Mouse (Mus musculus) hematopoietic stem cell, adult 5-6 weeks (primary cell): Measurements from ENCODE around the gene Metrn. TPM values are rescaled to one million over a fixed set of nuclear protein-coding genes. Genes with fewer than 3 reads are reported as not detected.

Source experiments
- ATAC-seq, 2 experiments: fragments of 125-278 bp in 1 of 2; replicated peaks in 1 of 2; 2 replicates each; pipeline ENCODE4 v1.8.0; 2016 to 2017; ENCODE audit warnings: inconsistent platforms in 2 of 2, mild to moderate bottlenecking in 2 of 2, moderate number of reproducible peaks in 2 of 2, low read depth in 1 of 2, moderate TSS enrichment in 1 of 2; ENCODE audit not compliant: low FRiP score in 2 of 2, poor library complexity in 2 of 2, severe bottlenecking in 2 of 2, insufficient read depth in 1 of 2, low TSS enrichment in 1 of 2
- total RNA-seq: library from RNA; stranded (forward); fragments of 172-1452, 232-1000 nt; gene quantifications from 2 replicates; pipeline ENCODE4 v1.2.3, GENCODE M21; 2017

Gene Metrn
- total RNA-seq, 1 experiment from 2014 or later: 24.9 TPM

GRCm38 (mm10) chr17:25756378-25757242 is 40.3 kb downstream of the Metrn start:
- ATAC-seq: no peak; a peak in 1 of 4 replicates

- ATAC-seq: no peak
These were observed 41.1 kb downstream of the Metrn start for GRCm38 (mm10) chr17:25755627-25756377.

GRCm38 (mm10) chr17:25755086-25755485 is 41.9 kb downstream of the Metrn start:
- ATAC-seq: no peak

GRCm38 (mm10) chr17:25754241-25754640 is 42.7 kb downstream of the Metrn start, which contains the start of gene Msln:
TSS of gene Msln (minus strand) at chr17:25754378.
- ATAC-seq: no peak

GRCm38 (mm10) chr17:25751446-25751845 is 45.5 kb downstream of the Metrn start:
- ATAC-seq: no peak

GRCm38 (mm10) chr17:25749314-25749713 is 47.6 kb downstream of the Metrn start:
- ATAC-seq: no peak

GRCm38 (mm10) chr17:25748238-25748637 is 48.7 kb downstream of the Metrn start:
- ATAC-seq: no peak

GRCm38 (mm10) chr17:25744311-25744710 is 52.6 kb downstream of the Metrn start:
- no peak for ATAC-seq

- no peak; a peak in 1 of 4 replicates for ATAC-seq
These were observed 53.1 kb downstream of the Metrn start for GRCm38 (mm10) chr17:25743831-25744230.

Other genes starting within 250 kb of the Metrn start
- not detected in 2 replicates for gene Sox8, start 226.4 kb downstream of the Metrn start, total RNA-seq
- 6.7 and 12.1 TPM in 2 replicates for gene Lmf1, start 218.1 kb downstream of the Metrn start, total RNA-seq
- not detected in 2 replicates for gene Gng13, start 80.0 kb downstream of the Metrn start, total RNA-seq
- gene Chtf18, start 69.7 kb downstream of the Metrn start, total RNA-seq: 11.9 and 12.8 TPM in 2 replicates
- gene Rpusd1, start 69.5 kb downstream of the Metrn start, total RNA-seq: 1.8 and 4.6 TPM in 2 replicates
- not detected in 2 replicates for gene Mslnl, start 61.1 kb downstream of the Metrn start, total RNA-seq
- gene Msln, start 42.8 kb downstream of the Metrn start, total RNA-seq: not detected in 2 replicates
- 13.4 and 21.5 TPM in 2 replicates for gene Narfl, start 23.4 kb downstream of the Metrn start, total RNA-seq
- gene Haghl, start 11.5 kb downstream of the Metrn start, total RNA-seq: 18.6 and 42.3 TPM in 2 replicates
- gene Ccdc78, start 10.6 kb downstream of the Metrn start, total RNA-seq: 0.38 TPM in 1 of 2 replicates, not detected in the other
- 21.1 and 33.3 TPM in 2 replicates for gene Fam173a, start 4.2 kb downstream of the Metrn start, total RNA-seq
- not detected in 2 replicates for gene AC134908.4, start 1.5 kb downstream of the Metrn start, total RNA-seq
- 0.06 TPM in 1 of 2 replicates, not detected in the other for gene Fbxl16, start 11.9 kb upstream of the Metrn start, total RNA-seq
- gene Wdr24, start 26.5 kb upstream of the Metrn start, total RNA-seq: 16.5 and 17.6 TPM in 2 replicates
- 23.2 and 25.3 TPM in 2 replicates for gene Jmjd8, start 31.7 kb upstream of the Metrn start, total RNA-seq
- 79.5 and 84.8 TPM in 2 replicates for gene Stub1, start 36.3 kb upstream of the Metrn start, total RNA-seq
- not detected in 2 replicates for gene Rhbdl1, start 40.2 kb upstream of the Metrn start, total RNA-seq
- 1.4 TPM in 1 of 2 replicates, not detected in the other for gene Gm20683, start 44.6 kb upstream of the Metrn start, total RNA-seq
- 24.6 and 27.1 TPM in 2 replicates for gene Rhot2, start 47.7 kb upstream of the Metrn start, total RNA-seq
- gene Wdr90, start 64.4 kb upstream of the Metrn start, total RNA-seq: 13.0 and 13.6 TPM in 2 replicates
- gene Mcrip2, start 71.6 kb upstream of the Metrn start, total RNA-seq: 7.3 and 13.5 TPM in 2 replicates
- 20.1 and 35.2 TPM in 2 replicates for gene Mettl26, start 77.9 kb upstream of the Metrn start, total RNA-seq
- gene Wfikkn1, start 83.7 kb upstream of the Metrn start, total RNA-seq: 0.79 and 1.1 TPM in 2 replicates
- gene Rab40c, start 122.6 kb upstream of the Metrn start, total RNA-seq: 12.3 and 17.1 TPM in 2 replicates
- 33.8 and 47.5 TPM in 2 replicates for gene Pigq, start 147.8 kb upstream of the Metrn start, total RNA-seq
- gene Nhlrc4, start 147.8 kb upstream of the Metrn start, total RNA-seq: not detected in 2 replicates
- gene A930017K11Rik, start 155.4 kb upstream of the Metrn start, total RNA-seq: not detected in 2 replicates
- gene Capn15, start 188.7 kb upstream of the Metrn start, total RNA-seq: 3.3 and 8.1 TPM in 2 replicates